Mouse (Mus musculus) heart, adult 11 months (tissue): ENCODE results near the gene 2310061I04Rik.
A peak's percentile ranks its signal among the peaks of the same experiment; 100 is the strongest.

Experiments used
- DNase-seq: peaks from one replicate; pipeline ENCODE4 v3.0.0; 2022

2310061I04Rik gene

DNA sequence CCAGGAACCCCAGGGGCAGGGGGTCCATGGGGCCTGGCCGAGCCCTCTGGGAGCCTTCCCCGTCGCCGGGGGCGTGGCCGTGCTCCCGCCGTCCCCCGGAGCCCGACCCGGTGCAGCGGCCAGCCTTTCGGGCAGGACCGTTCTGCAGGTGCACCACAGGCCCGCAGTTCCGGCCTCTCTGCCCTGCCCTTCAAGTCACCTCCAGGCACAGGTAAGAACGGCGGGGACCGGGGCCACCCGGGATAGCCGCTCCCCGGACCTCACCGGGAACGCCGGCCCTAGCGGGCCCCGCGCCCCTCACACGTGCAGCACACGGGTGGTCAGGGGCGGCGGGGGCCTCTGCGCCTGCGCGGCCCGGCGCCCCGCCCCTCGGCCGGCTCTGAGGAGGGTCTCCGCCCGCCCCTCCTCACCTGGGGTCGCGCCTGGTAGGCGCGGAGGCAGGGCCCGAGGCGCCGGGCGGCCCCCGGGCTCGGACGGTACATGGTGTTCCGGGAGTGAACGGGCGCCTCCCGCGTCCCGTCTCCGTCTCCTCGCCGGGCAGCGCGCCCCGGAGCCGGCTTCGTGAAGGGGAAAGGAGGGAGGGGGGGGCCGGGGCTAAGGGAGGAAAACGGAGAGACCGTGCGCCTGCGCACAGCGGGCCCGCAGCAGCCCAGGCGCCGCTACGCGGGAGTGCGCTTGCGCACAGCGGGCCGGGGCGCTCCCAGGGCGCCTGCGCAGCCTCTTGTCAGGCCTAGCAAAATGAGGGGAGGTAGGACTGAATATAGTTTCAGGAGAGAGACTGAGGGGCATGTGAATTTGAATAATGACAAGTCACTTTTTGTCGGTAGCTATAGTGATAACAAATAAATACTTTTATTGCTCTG is at the start of gene 2310061I04Rik:
Gene 2310061I04Rik (minus strand): TSS at position 651 of the 863 bp plus-strand sequence.
- DNase-seq = peak; percentile 100

GRCm38 (mm10) chr17:35939941-35940340 is 42.7 kb upstream of the 2310061I04Rik start:
- peak; percentile 54 for DNase-seq

GRCm38 (mm10) chr17:35939108-35939507 is 41.9 kb upstream of the 2310061I04Rik start:
- DNase-seq = peak; percentile 54

DNA sequence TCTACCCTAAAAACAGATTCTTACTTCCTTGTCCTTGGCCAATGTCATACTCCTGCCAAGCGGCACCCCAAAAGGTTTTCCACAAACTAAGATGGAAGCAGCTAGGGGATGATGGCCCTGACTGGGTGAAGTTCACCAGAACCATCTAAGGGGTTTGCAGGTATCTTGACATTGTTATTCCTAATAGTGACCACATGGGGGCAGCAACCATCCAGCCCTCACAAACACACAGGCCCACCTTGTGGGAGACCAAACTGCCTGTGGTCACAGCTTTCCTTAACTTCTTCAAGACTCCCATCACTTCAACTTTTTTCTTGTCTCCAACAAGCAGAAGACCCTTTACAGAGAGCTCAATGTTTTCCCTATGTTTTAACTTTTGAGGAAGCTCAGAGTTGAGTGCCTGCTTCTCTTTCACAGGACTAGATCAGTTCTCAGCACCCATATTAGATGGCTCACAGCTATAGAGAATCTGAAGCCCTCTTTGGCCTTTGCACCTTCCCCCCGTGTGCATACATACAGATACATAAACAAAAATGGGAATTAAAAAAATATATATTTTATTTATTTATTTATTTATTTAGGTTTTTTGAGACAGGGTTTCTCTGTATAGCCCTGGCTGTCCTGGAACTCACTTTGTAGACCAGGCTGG is 40.6 kb upstream of the 2310061I04Rik start:
- DNase-seq = peak; percentile 86

GRCm38 (mm10) chr17:35935763-35936162 is 38.5 kb upstream of the 2310061I04Rik start:
- DNase-seq = peak; percentile 80

- peak; percentile 53 for DNase-seq
These were observed 35.4 kb upstream of the 2310061I04Rik start for GRCm38 (mm10) chr17:35932608-35933007.

GRCm38 (mm10) chr17:35930627-35931026 is 33.4 kb upstream of the 2310061I04Rik start:
- no peak for DNase-seq

DNA sequence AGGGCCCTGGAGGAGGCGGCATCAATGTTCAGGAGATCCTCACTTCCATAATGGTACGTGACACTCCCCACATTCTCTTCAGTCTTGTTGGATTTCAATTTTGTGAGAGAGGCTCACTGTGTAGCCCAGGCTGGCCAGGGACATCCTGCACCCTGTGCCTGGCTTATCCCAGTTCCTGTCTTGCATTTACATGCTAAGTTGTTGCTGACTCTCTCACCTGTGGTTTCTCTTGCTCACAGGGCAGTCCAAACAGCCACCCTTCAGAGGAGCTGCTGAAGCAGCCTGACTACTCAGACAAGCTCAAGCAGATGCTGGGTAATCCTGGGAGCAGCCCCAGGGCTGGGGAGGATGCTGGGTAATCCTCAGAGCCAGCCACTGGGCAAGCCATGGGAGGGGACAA is 32.3 kb upstream of the 2310061I04Rik start:
- peak; percentile 58 for DNase-seq

GRCm38 (mm10) chr17:35927471-35927870 is 30.2 kb upstream of the 2310061I04Rik start:
- no peak for DNase-seq

GRCm38 (mm10) chr17:35923281-35923680 is 26.1 kb upstream of the 2310061I04Rik start:
- no peak for DNase-seq

DNA sequence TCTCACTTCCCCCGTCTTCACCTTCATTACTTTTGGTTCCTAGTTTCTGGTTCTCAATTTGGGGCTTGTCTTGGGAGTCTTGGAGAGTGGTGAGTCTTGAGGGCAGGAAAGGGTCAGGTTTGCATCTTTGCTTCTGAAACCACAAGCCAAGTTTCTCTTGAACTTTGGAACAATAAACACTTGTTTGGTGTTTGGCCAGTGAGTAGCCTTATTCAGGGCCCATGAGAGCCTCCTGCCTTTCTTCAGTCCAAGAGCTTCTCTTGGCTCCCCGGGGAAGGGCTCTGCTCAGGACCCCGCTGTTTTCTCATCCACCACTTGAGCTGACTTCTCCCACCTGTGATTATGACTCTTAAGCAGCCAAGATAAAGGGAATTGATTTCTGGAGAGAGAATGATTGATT is 25.3 kb upstream of the 2310061I04Rik start:
- DNase-seq = peak; percentile 84

DNA sequence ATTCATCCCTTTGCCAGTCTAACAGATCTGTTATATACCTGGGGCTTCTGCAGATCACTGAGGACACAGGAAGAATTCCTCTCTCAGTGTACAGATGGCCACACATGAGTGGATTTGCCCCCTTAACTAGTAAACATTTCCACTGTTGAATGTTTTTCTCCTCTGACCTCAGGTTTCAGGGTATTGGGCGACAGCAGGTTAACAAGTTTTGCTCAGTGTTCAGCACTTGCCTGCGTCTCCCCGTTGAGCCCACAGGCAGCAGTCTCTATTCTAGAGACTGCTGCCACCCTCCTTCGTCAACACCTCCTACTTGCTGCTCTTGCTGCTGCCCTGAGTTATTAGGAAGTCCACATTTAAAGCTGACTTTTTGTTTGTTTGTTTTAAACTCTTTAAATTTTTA is 24.5 kb upstream of the 2310061I04Rik start:
- no peak for DNase-seq

DNA sequence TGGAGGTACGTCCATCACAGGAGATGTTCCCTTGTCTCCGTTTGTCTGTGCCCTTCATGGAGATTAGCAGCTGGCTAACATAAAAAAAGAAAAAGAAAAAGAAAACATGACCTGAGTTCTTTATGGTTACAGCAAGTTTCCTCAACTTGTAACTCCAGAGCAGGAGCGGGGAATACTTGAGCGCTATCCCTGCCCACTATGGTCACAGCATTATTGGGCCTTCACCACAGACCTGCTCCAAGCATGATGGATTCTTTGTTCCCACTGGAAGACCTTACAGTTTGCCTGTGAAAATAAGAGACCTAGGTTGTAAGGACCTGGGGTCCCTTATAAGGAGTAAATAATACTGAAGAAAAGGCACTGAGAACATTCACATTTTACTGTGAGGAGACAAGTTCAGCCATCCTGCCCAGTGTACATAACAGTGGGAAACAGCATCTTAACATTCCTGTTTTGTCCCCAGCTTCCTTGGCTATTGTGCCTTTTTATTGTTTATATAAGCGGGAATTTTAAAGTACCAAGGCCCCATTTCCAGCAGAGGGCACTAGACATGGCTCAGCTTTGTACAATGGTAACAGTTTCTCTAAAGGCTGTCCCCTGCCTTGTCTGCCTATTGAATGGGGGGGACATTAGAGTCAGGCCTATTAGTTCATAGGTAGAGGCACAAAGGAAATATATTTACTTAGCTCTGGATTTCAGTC is 23.8 kb upstream of the 2310061I04Rik start:
- no peak for DNase-seq

GRCm38 (mm10) chr17:35920384-35920783 is 23.2 kb upstream of the 2310061I04Rik start:
- no peak for DNase-seq

DNA sequence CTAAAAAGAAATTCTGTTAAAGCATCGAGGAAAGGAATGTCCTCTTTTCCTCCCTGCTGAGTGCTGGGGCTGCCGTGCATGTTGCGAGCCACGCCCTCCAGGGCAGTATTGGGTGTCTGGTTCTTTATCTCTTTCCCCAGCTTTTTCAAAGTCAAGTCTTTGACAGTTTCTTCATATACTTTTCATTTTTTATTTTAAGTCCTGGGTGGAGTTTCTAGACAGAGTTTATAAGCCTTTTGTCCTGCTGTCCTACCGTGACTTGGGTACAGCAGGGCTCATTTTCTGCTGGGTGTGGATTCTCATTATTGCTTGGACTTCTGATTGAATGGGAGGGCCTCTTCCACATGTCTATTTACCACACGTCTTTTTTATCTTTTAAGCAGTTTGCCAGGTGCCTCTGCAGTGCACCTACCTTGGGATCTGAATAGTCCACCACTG is 22.7 kb upstream of the 2310061I04Rik start:
- no peak for DNase-seq

DNA sequence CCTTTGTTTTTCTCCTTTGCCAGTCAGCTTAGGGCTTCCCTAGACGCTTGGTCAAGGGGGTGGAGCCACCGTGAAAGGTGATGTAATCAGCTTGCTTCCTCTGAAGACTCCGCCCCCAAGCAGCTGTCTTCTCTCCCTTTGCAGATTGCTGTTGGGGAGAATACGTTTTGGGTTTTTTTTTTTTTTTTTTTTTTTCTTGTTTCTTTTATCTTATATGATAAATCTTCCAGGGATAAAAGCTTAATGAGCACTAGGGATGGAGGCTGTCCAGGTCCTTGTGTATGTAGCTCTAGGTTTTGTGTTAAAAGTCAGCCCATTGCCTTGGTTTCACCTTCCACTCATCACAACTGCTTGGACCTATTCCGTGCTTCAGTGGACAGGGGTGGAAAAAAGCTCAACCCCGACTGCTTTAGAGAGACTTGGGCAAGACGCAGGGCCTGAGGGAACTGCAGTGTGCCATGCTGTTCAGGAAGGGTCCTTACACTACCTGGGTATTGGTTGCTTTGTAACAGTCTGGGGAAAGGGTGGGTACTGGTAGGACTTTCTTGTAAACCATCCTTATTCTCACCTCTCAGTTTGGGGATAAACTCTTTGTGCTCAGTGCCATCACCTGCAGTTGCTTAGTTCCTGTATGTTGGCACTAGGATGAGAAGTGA is 22.0 kb upstream of the 2310061I04Rik start:
- DNase-seq = peak; percentile 99

DNA sequence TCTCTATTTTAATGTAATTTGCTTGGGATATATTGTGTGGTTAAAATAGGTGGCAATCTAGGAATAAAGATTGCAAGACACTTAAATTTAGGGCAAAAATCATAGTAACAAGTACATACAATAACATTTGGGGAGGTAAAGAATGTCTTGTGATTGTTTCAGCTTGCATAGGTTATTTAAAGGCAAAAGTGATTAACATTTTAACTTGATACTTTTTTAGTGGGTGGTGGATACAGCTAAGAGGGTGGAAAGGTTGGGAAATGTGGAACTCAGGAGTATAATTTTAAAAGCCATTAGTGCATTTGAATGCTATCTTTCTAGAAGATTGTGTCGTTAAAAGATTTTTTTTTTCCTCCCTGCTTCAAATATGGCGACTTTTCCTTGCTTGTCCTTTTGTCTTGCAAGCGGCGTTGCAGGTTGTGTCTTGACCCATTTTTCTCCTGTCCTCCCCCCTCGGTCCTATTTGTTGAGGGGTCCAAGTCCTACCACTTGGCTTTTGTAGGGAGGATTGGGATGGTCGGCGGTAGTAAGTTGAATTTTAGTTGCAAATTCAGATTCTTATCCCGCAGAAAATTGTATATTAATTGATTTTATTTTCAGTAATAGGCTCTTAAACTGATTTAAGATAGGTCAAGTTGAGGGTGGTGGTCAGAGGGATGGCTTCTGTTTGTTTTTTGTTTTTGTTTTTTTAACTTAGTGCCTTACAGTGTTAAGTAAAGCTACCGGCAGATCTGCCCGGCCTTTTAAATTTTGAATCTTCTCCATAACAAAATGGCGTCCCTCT is 21.2 kb upstream of the 2310061I04Rik start:
- peak; percentile 94 for DNase-seq

DNA sequence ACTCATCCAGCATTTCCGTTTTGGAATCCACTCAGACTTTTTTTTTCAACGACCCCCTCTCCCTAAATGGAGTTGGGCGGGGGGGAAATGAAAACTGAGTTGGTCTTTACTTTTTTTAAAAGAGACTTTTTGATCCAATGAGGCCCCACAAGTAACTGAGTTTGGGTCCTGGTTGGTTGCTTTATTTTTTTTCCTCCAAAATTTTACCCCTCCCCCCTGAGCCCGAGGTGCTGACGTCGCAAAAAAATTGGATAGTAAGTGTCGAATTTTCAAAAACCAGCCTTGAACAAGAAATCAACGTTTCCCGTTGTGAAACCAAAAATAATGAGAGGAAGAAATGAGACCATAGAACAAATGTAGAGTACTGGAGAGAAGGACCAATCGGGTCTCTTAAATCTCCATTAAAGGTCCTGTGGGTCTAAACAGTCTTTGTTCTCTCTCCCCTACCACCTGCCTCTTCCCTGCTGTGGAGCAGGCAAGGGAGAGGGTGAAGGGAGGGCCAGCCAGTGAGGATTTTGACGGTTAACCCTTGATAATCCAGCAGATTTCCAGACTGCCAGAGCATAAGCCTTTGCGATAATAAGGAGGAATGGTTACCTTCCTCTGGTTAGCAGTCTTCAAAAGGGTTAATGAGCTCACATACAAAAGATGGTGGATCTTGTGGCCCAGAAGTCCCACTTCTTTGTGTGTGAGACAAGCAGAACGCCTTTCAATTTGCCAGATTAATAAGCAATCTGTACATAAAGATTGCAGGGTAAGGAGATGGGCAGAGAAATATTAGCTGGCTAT is 20.4 kb upstream of the 2310061I04Rik start:
- DNase-seq = peak; percentile 95

GRCm38 (mm10) chr17:35917143-35917462 is 19.9 kb upstream of the 2310061I04Rik start:
- no peak for DNase-seq

DNA sequence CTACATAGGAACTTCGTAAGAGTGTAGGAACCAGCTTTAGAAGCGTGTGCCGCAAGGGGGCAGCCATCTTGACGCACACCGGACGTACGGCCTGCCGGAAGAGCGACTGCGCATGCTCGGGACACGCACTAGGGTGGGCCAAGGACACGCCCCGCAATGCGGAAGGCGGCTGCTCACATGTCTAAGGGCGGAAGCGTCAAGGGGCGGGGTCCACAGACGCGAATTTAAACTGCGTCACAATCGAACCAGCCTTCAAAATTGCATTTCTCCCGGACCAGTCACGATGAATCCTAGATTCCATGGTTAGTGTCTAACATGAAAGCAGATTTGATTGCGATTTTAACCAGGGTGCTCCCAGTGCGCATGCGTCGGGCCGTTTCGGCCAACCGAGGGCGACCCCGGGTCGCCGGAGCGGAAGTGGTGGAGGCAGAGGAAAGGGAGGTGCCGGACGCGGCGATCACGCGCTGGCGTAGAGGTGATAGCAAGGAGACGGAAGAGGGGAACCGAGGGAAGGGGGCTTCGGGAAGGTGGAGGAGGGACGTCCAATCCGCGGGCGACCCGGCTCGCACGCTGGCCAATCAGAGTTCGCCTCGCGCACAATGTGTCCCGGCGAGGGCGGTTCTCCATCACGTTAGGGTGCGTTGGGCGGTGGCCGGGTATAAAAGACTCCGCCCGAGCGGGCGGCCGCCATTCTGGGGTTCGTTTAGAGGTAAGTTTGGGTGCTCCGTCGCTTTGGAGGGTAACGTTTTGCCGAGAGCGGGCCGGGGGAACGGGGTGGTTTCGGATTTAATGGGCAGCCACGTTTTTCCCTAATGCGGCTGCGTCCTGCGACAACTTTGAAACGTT is 19.3 kb upstream of the 2310061I04Rik start, which contains the start of the genes Mrps18b and Ppp1r10:
Gene Mrps18b (minus strand): TSS at position 93 of the 846 bp plus-strand sequence.
Gene Ppp1r10 (plus strand): TSS at position 138 of the 846 bp plus-strand sequence.
- peak; percentile 100 for DNase-seq
